Mouse (Mus musculus) spleen, postnatal 10 days (tissue): ENCODE measurements around the gene C1qtnf3.
"Not testable (repeated sequence)": the region's sequence is repeated elsewhere in the genome, so short reads cannot be mapped to it uniquely, and the experiment has no call there.

Source experiments
- DNase-seq, 2 experiments: peaks; one replicate each; pipeline ENCODE4 v3.0.0; 2021 to 2022; ENCODE audit warnings: low spot score in 2 of 2

C1qtnf3 gene

DNA sequence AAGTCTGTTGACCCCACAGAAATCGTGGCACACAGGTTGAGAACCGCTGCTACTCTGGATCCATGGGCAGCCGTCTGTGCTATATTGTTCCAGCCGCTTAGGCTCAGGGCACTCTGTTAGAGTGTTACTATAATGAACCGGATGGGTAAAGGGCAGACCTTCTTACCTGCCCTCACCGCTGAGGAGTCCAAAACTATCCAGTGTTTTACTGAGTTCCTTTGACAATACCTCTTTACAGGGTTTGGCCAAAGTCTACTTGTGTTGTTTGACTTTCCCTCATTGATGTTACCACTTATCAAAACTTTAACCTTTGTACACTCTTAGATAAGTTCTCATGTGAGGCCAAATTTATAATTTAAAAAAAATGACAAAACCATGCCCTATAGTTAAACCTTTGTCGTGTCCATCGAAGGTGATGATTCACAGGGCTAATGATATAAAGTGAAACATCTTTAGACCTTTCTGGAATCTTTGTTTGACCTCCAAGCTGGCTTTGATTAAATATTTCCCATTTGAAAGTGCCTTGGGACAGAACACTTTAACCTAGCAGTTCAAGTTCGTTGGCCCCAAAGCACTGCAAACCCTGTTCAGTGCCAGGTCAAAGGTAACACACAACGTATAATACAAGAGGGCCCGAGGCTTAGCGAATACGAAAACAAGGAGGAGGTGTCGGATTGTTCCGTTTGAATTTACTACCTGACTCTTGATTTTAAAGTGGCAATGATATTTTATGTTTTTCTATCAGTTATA, 7.3 kb downstream of the C1qtnf3 start:
- DNase-seq = no peak

DNA sequence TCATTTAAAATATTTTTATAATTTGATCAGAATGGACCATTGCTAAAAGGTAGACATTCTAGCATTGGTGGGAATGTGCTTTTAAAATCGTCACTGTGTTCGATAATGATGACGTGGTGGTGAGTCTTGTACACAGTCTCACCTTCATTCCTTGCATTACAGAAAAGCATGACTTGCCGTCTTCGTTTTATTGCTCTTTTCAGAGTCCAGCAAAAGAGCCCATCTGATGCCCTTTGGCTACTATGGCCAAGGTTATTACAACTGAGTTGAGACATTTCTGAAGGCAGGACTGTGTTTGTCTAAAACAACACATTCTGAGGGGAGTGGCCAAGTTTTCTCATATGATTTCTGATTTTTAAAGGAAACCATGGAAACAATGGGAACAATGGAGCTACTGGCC, 8.1 kb downstream of the C1qtnf3 start:
- DNase-seq = no peak

DNA sequence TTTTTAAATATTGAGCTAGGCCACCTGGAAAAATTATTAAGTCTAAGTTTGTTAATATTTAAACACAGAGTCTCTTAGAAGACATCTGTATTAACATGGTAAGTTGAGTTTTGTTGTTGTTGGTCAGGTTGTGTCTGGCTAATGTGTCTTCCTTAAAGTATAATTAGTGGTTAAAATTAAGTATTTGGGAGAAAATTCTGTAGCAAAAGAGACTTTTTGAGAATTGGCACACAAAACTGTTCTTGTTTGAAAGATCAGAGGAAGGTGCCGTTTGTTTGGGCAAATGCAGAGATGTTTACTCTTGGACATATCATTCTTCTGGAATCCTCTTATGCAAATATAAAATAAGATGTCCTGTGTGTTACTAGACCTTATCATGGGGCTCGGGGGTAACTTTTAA, 10.5 kb downstream of the C1qtnf3 start:
- no peak for DNase-seq

DNA sequence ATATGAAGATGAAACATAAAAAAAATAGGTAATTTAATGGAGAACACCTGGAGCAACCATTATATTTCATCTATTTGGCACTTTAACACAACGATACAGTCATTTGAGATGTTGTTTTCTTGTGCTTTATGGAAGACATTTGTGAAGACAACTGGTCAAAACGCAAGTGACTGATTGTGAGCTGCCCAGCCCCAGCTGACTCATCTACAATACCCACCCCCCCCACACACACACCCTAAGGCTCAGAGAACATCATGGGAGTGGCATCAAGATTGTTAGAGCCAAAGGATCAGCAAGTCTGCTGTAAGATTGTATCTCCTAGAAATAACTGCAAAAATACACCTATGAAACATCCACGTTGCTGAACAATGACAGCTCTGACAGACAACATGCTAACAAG, 17.3 kb downstream of the C1qtnf3 start:
- no peak for DNase-seq

DNA sequence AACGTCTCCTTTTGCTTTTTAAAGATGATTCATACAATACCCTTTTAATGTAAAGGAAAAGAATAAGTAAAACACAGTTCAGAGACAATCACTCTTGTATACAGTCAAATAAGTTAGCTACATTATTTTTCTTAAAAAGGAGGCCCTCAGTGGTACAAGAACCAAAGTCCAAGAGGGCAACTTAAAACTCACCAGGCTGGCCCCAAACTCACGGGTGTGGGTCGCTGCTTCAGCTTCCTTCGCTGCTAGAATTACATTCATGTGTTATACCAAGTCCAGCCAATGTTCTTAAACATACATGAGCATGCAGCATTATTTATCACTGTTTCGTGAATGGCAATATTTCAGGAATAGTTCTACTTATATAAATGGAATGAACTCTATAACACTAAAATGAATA, 18.6 kb downstream of the C1qtnf3 start:
- DNase-seq = no peak

- no peak for DNase-seq
These were observed 25.0 kb downstream of the C1qtnf3 start for GRCm38 (mm10) chr15:10977151-10977550.

DNA sequence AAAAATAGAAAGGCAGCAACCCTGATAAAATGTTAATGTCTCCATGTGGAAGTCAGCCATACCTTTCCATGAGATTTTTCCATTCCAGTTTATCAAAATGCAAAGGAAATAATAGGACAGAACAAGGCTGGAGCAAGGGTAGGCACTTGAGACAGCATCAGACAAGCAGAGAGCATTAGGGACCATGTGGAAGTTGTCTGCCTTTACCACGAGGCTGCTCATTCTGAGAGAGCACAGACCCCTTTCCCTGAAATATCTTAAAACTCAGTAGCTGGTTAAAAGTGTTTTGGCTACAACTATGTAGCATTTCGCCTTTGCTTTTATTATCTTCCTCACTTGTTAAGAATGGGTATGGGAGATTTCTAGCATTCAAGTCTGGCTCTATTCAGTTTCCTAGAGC, 28.6 kb downstream of the C1qtnf3 start:
- DNase-seq = no peak

GRCm38 (mm10) chr15:10981377-10982063, 29.4 kb downstream of the C1qtnf3 start, which contains the start of gene Amacr:
Gene Amacr, plus strand, starts transcription at chr15:10981756.
- peak; percentile 76 to 84 for DNase-seq

DNA sequence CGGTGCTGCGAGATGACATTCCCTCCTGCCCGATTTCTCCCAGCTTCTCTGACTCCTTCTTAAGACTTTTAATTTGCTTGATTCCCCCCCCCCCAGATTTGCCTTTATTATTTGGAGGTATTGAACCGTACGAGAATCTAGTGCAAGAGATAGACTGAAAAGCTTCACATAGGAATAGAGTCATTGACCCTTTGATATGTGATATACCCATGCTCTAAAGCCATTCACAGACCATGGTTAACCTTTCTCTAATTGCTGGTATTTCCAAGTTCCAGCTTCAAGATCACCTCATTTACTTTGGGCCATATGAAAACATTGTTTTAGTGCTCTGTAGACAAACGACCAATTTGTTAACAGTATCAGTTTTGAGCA, 29.9 kb downstream of the C1qtnf3 start:
- DNase-seq = no peak

- no peak for DNase-seq
These were observed 33.6 kb downstream of the C1qtnf3 start for GRCm38 (mm10) chr15:10985756-10986155.

DNA sequence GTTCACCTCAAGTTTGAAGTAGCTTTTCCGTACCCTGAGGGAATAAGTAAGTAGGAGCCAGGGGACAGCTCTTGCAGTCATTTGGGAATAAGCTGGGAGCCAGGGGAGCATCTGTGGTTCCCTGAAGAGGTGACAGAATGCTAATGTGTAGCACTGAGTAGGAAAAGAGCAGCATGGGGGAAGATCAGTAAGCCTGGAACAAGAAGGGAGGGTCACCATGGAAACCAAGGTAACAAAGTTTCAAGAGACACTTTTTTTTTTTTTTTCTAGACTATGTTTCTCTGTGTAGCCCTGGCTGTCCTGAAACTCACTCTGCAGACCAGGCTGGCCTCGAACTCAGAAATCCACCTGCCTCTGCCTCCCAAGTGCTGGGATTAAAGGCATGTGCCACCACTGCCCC, 34.3 kb downstream of the C1qtnf3 start:
- not testable (repeated sequence) for DNase-seq

DNA sequence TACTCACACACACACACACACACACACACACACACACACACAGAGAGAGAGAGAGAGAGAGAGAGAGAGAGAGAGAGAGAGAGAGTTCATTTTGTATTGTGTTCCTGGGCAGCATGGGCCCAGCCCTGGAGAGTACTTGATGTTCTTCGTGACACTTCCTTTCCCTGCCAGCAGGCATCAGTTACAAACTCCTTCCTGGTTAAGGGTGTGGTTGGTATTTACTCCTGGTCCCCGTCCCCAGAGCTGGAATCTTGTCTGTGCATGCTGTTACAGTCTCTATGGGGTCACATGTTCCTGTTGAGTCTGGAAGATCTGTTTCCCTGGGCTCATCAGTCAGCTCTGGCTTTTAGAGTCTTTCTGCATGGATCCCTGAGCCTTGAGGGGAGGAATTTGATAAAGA, 38.3 kb downstream of the C1qtnf3 start:
- DNase-seq = no peak

DNA sequence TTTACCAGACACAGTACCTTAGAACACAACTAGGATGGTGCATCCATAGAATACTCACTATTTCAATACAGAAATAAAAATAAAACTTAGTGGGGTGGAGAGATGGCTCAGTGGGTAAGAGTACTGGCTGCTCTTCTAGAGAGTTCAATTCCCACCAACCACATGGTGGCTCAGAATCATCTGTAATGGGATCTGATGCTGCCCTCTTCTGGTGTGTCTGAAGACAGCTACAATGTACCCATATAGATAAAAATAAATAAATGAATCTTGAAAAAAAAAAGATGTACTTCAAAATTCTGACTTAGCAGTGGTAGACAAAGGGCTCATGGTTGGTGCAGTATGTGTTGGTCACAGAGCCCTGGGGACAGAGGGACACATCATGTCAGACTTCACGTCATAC, 39.4 kb downstream of the C1qtnf3 start:
- no peak for DNase-seq

DNA sequence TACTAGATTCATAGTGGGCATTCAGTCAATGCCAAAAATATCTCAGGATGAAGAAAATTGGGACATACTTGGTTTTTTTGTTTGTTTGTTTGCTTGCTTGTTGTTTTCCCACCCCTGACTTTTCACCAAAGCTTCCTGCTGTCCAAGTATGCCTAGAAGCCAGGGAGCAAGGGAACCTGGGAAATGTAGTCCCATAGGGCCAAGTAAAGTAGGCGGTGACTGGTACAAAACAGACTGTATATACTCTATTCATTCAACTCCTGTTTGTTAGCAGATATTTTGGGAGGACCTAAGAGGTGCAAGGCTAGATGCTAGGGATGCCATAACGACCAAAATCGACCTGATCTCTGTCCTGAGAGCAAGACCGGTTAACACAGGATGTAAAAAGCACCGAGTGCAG, 47.7 kb downstream of the C1qtnf3 start:
- no peak for DNase-seq

DNA sequence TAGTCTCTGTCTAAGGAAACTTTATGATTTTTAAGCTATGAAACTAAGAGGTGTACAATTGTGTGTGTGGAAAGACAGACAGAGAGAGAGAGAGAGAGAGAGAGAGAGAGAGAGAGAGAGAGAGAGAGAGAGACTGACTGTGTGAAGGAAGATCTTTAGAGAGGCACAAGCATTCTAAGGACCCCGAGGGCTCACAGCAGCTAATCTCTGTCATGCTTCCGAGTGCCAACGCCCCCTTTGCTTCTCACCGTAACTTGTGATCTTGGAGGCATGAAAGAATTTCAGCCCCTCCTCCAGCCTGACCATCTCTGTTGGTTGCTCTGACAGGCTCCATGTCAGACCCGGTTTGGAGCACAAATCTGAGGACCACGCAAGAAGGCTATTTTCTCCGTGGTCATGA, 48.3 kb downstream of the C1qtnf3 start, which contains the start of gene Slc45a2:
Slc45a2 (plus strand) TSS at position 301 of the 400 bp plus-strand sequence.
- DNase-seq = no peak

- no peak for DNase-seq
These were observed 51.7 kb downstream of the C1qtnf3 start for GRCm38 (mm10) chr15:11003791-11004190.

GRCm38 (mm10) chr15:11004646-11005045, 52.5 kb downstream of the C1qtnf3 start:
- no peak for DNase-seq

DNA sequence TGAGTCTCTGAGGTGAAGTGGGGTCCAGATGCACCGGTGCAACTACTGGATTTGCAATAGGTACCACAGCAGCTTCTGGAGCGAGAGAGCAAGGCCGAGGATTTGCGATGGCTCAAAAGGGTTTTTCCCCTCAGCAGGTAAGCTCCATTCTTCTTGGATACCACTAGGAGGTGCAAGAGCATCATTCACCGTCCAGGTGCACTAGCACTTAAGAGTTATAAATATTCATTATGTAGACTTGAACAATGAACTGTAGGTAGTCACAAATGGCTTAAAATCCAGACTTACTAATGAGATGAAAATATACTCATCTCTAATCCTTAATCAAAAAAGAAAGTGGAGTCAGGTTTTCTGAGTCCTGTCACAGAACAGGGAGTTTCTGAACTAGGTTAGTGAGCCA, 56.6 kb downstream of the C1qtnf3 start:
- DNase-seq = no peak

- no peak for DNase-seq
These were observed 58.9 kb downstream of the C1qtnf3 start for GRCm38 (mm10) chr15:11010976-11011548.

DNA sequence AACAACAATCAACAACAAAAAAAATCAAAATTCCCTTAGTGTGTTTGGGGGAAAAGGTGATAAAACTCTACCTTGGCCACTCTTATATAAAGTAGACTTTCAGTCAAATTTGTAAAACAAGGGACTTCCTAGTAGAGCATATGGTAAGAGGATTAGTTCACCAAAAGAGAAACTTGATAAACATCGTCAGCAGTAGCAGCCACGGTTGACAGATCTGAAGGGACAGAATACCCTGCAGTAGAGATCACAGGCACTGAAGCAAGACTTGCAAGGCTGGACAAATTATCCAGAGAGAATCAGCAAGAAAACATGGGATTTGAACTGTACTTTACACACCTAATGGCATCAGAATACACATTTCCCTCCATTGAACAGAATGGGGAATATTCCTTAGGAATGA, 62.8 kb downstream of the C1qtnf3 start:
- no peak for DNase-seq

DNA sequence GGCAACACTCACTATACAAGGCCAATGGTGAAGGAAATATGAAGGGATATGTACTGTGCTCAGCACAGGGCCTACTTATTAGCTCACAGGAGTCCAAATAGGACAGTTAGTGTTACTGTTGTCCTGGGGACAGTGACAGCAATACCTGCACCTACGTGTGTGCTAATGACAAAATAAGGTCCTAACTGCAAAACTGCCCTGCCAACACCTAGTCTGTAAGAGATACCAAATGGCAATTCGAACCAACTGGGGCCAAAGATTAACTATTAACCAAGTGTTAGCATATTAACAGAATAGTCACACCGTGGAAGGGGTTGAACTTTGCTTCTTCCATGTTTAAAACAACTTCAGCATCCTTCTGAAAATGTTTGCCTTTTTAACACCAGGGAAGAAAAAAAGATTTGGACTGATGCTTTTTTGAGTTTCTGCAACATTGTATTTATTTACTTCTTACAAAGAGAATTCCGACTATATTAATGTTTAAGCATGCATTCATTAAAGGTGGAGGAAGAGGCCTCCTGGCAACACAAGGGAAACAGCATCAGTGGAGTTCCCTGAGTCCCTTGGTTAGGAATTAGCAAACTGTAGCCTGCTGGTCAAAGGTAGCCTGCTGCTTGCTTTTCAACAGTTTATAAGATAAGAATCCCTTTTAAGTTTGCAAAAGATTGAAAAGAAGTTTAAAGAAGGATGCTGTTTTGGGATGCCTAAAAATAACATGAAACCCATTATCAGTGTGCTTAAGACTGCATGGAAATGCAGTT, 74.8 kb downstream of the C1qtnf3 start:
- no peak for DNase-seq
